Comparison of ENCODE assay signal across 8 mouse cellular contexts in the genomic region with DNA sequence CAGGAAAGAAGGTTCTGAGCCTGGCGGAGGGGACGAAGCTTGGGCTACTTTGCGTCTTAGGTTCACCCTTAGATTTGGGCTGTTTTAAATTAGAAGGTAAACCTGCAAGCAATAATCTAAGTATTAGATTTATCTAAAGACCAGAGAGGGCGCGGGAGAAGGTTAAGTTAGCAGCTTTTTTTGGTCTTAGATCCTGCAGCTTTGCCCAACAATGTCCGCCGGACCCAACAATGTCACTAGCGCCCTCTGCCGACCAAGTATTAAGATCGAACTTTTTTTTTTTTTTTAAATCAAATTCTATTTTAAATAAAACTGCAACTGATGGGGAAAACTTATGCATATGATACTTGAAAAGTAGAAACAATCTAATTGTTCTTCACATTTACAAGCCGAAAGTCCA. TPM values are rescaled to one million over a fixed set of nuclear protein-coding genes. Genes with fewer than 3 reads are reported as not detected.
DNase-seq lines count a peak whose midpoint lies in the region; ATAC-seq and TF ChIP-seq lines count a peak whose summit lies in the region.

No protein-coding gene starts in this region.

- H3K9me3 ChIP-seq in midbrain, embryonic 14.5 days (ENCODE audit: control insufficient read depth, low read length): no peaks in the 10 kb centered on the region
- H3K9me3 ChIP-seq in midbrain, embryonic 15.5 days: no peaks in the 10 kb centered on the region
- H3K9me3 ChIP-seq in heart, embryonic 11.5 days (replicated peaks; ENCODE audit: control insufficient read depth, low read length): no peaks in the 10 kb centered on the region
- no peaks in the 10 kb centered on the region for H3K9me3 ChIP-seq in lung, embryonic 14.5 days (ENCODE audit: low read depth, low read length)

- H3K4me2 ChIP-seq in midbrain, embryonic 14.5 days (ENCODE audit: low read length): no peak overlapping the region
- no peak overlapping the region for H3K4me2 ChIP-seq in midbrain, embryonic 15.5 days
- peak overlapping the region; percentile 31; the same call in 1 of the 2 replicates for H3K4me2 ChIP-seq in heart, embryonic 11.5 days
- no peak overlapping the region for H3K4me2 ChIP-seq in lung, embryonic 14.5 days

- no peaks in the 10 kb centered on the region for H3K4me1 ChIP-seq in midbrain, embryonic 14.5 days (ENCODE audit: control insufficient read depth, insufficient read depth, low read length)
- H3K4me1 ChIP-seq in midbrain, embryonic 15.5 days: peaks cover 8% of the 10 kb centered on the region
- no peaks in the 10 kb centered on the region for H3K4me1 ChIP-seq in heart, embryonic 11.5 days (ENCODE audit: control insufficient read depth, insufficient read depth, low read length)
- no peaks in the 10 kb centered on the region for H3K4me1 ChIP-seq in lung, embryonic 14.5 days (ENCODE audit: insufficient read depth)

- no peaks in the 10 kb centered on the region for H3K27me3 ChIP-seq in midbrain, embryonic 14.5 days (ENCODE audit: control insufficient read depth, insufficient read depth, low read length)
- no peaks in the 10 kb centered on the region for H3K27me3 ChIP-seq in midbrain, embryonic 15.5 days (replicated peaks)
- no peaks in the 10 kb centered on the region for H3K27me3 ChIP-seq in heart, embryonic 11.5 days (ENCODE audit: control insufficient read depth, insufficient read depth, low read length)
- H3K27me3 ChIP-seq in lung, embryonic 14.5 days (ENCODE audit: insufficient read depth, low read length): no peaks in the 10 kb centered on the region

- 39% methylated on average over 11 of the region's 11 CpGs for WGBS in midbrain, embryonic 14.5 days
- WGBS in midbrain, embryonic 15.5 days: 40% methylated on average over 11 of the region's 11 CpGs
- 37% methylated on average over 11 of the region's 11 CpGs for WGBS in heart, embryonic 11.5 days (ENCODE audit: insufficient replicate concordance)
- WGBS in lung, embryonic 14.5 days: 34% methylated on average over 11 of the region's 11 CpGs

- no peak overlapping the region for H3K9ac ChIP-seq in midbrain, embryonic 14.5 days (replicated peaks; ENCODE audit: low read length)
- H3K9ac ChIP-seq in midbrain, embryonic 15.5 days: no peak overlapping the region
- no peak overlapping the region for H3K9ac ChIP-seq in heart, embryonic 11.5 days (ENCODE audit: low read depth, low read length)
- no peak overlapping the region for H3K9ac ChIP-seq in lung, embryonic 14.5 days

- H3K4me3 ChIP-seq in midbrain, embryonic 14.5 days (replicated peaks; ENCODE audit: low read depth, low read length): no peak overlapping the region
- H3K4me3 ChIP-seq in midbrain, embryonic 15.5 days: no peak overlapping the region
- H3K4me3 ChIP-seq in heart, embryonic 11.5 days (ENCODE audit: low read depth, low read length): no peak overlapping the region
- no peak overlapping the region for H3K4me3 ChIP-seq in lung, embryonic 14.5 days (ENCODE audit: low read depth, low read length)

- no peak overlapping the region for H3K27ac ChIP-seq in midbrain, embryonic 14.5 days (replicated peaks; ENCODE audit: low read depth, low read length)
- no peak overlapping the region for H3K27ac ChIP-seq in midbrain, embryonic 15.5 days
- no peak overlapping the region for H3K27ac ChIP-seq in heart, embryonic 11.5 days (ENCODE audit: low read depth, low read length)
- H3K27ac ChIP-seq in lung, embryonic 14.5 days (ENCODE audit: low read depth): no peak overlapping the region

- ATAC-seq in midbrain, embryonic 14.5 days (ENCODE audit: low FRiP score, low TSS enrichment): no peak
- ATAC-seq in midbrain, embryonic 15.5 days (replicated peaks): no peak
- ATAC-seq in heart, embryonic 11.5 days (replicated peaks; ENCODE audit: insufficient number of reproducible peaks, low FRiP score, low TSS enrichment): no peak
- ATAC-seq in lung, embryonic 14.5 days (ENCODE audit: insufficient read depth): no peak

- peak; percentile 49 for TF ChIP-seq CTCF in lung, embryonic 14.5 days (IDR thresholded peaks at IDR 0.05; ENCODE audit: low read depth)

- peak; percentile 32 for DNase-seq in cerebellum, adult 11 months
- DNase-seq in cerebellum, adult 9-11 months: no peak
- peak; percentile 72 for DNase-seq in midbrain, embryonic 14.5 days
- peak; percentile 8 for DNase-seq in c-Kit-negative CD71-positive TER-119-positive erythroid progenitor cells, embryonic 14.5 days (ENCODE audit: low read depth, low spot score)
- peak; percentile 80 for DNase-seq in lung, embryonic 14.5 days
- no peak for DNase-seq in frontal cortex, postnatal 25 days (ENCODE audit: low spot score in 2 of 2)

- H3K36me3 ChIP-seq in midbrain, embryonic 14.5 days (ENCODE audit: control insufficient read depth, insufficient read depth, low read length): 0 out of 2 replicates have a peak, but pooled peaks cover 2% of the 10 kb centered on the region
- H3K36me3 ChIP-seq in midbrain, embryonic 15.5 days (replicated peaks): no peaks in the 10 kb centered on the region
- H3K36me3 ChIP-seq in heart, embryonic 11.5 days (ENCODE audit: control insufficient read depth, insufficient read depth, low read length): no peaks in the 10 kb centered on the region
- no peaks in the 10 kb centered on the region for H3K36me3 ChIP-seq in lung, embryonic 14.5 days (ENCODE audit: insufficient read depth)

RNA-seq across cellular contexts. Expression of a gene that starts 18.6 kb away (rescaled TPM):
- 3.2 and 3.7 TPM in 2 replicates for polyA plus RNA-seq in midbrain, embryonic 14.5 days (2014; fragmentation: Nextera tagmentation; extraction: Ambion mirVana)
- 5.1 and 5.5 TPM in 2 replicates for polyA plus RNA-seq in midbrain, embryonic 15.5 days (2015; fragmentation: Nextera tagmentation; extraction: Ambion mirVana)
- 0.11 TPM in 1 of 2 replicates, not detected in the other for polyA plus RNA-seq in heart, embryonic 11.5 days (2014; fragmentation: Nextera tagmentation; extraction: Ambion mirVana)
- 0.27 and 0.37 TPM in 2 replicates for polyA plus RNA-seq in lung, embryonic 14.5 days (2014; fragmentation: Nextera tagmentation; extraction: Ambion mirVana)

Comparison
In these comparisons a context has a peak if more than half of its experiments do, and no peak if none do; other contexts are left out.
1. DNase-seq: peak in cerebellum, adult 11 months (single experiment), midbrain, embryonic 14.5 days (single experiment), c-Kit-negative CD71-positive TER-119-positive erythroid progenitor cells, embryonic 14.5 days (single experiment) and lung, embryonic 14.5 days (single experiment); none in cerebellum, adult 9-11 months (single experiment) and frontal cortex, postnatal 25 days (0 of 2).